Mouse (Mus musculus): ENCODE measurements at regions not wholly inside any gene's neighbourhood (a gene's known extent, or its start where the extent isn't known, plus 50 kb on each side); places are given as distances from the start of the nearest gene placed in this dataset.

DNA sequence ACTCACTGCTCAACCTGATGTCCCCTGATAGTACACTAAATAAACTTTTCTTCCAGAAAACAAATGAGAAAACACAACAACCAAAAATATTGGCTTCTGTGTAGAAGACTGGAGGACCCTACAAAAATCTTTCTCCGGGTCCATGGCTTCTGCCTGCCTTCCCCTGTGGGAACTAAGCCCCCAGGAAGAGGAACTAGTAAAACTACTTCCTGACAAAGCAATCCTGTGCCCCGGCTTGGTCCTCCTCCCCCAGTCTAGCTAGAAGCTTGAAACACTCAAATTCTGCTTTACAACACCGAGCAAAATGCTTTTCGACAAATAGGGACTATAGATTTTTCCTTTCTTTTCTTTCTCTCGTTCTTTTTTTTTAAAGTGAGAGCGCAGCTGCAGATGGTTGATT, 51.3 kb upstream of the Mki67 start:
- DNase-seq, result no peak

DNA sequence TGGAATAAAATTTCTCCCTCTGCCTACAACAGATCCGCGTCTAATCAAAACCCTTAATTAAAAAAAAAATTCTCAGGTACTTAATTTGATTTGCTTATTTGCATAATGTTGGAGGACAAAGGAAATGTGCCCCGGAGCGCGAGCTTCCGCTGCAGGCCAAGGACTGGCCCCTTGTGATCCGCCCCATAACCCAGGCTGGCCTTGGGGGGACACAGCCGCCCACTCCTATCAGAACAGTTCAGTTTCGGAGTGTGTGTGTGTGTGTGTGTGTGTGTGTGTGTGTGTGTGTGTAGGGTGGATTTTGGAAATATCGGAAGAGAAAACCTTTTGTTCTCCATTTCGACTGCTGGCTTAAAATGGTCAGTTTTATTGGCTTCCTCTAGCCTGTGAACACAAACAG, 51.9 kb upstream of the Mki67 start:
- DNase-seq, result no peak

DNA sequence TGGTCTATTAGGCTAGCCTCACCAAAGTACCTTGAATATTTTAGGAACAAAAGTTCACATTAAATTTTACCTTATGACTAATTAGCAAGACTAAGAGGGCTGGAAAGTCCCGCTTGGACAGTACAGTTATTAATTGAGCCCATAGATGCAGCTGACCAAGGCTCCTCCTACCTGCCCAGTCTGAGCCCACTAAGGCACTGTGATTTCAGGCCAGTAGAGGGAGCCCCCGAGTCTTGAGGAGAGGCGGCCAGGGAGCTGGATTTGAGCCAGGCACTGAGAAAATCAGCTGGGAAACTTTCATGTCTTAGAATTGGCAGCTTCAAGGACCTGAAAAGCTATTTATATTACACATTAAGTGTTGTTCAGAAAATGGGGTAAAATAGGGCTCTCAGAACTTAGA, 52.4 kb upstream of the Mki67 start:
- peak; percentile 90 to 97 for DNase-seq

DNA sequence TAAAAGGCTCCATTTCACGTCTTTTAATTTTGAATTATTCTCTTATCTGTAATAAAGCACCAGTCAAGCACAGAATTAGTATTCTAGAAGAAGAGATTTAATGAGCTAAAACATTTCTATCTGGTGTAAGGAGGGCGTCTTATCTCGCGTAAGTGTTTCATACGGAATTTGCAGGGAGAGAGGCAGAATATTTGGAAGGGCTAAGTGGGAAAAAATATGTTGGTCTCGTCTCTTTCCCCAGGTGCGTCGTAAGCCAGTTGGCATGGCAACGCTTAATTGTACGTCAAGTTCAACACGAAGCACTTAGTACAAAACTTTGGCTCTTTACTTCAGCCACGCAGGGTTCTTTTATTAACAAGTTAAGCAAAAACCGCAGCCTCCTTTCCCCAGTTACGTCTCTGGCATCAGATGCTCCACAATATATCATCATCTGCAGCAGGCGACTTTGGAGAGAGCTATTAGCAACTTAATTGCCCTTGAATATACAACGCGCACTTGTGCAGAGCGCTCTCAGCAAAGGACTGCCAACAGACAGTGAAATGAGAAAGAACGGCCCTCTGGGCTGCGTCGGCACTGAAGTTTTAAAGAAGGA, 53.0 kb upstream of the Mki67 start:
- no peak for DNase-seq

DNA sequence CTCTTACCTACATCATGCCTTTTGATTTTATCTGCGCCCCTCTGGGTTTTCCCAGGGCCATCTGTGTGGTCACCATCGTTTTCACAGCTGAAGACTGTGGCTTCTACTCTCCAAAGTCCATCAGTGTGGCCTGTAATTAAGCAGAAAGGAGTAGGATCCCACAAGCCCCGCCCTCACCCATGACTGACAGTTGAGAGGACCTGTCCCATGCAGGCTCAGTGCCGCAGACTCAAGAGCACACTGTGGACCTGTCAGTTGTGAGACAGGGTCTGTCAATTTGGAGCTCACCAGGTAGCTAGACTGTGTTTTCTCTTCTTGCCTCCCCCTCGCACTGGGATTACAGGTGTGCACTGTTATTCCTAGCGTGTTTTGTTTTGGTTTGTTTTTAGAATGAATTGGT, 53.9 kb upstream of the Mki67 start:
- DNase-seq, result no peak

DNA sequence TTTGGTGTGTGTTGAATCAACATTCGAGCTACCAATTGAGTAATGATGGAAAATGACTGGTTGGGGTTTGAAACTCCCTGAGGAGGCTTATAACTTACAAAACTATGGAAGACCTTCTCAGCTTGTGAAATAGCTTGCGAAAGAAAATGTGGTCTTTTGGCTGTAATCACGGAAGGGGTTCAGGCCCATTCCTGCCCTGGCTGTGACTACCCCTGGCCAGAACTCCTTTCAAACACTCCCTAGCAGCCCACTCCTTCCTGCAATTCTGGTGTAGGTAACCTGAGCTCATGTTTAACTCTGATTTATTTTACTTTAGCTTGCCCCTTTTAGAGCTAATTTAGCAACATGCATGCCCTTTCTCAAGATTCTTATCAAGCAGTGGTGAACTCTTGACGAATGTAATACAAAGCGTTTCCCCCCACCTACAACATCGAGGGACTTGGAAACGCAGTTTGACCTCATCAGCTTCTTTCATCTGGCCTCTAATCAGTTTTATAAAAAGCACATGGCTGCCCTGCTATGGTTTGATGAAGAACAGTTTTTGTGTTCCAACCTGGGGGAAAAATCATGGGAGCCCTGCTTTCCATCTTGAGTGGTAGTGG, 59.8 kb upstream of the Mki67 start:
- DNase-seq, result no peak

DNA sequence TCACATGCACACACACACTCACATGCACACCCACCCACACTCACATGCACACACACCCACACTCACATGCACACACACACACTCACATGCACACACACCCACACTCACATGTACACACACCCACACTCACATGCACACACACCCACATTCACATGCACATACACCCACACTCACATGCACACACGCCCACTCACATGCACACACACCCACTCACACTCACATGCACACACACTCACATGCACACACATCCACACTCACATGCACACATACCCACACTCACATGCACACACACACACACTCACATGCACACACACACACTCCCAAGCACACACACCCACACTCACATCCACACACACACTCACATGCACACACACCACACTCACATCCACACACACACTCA, 74.0 kb upstream of the Mki67 start:
- DNase-seq, result no peak

DNA sequence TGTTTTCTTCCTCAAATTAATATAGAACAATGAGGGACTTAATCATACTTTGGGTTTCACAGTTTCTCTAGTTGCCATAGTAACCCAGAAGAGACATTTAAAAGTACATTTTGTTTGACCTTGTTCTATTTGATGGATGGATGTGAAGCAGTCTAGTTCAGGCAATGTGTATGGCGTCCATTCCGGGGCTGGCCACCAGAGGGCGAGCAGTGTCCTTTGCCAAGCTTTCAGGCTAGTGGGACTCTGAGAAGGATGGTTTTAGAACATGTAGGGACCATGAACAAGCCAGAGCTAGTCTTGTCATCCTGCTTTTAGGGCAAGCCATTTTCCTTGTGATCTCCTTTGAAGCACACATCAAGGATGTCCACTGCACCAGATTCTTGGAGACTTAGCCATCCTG, 74.8 kb upstream of the Mki67 start:
- peak; percentile 53 to 85 for DNase-seq

DNA sequence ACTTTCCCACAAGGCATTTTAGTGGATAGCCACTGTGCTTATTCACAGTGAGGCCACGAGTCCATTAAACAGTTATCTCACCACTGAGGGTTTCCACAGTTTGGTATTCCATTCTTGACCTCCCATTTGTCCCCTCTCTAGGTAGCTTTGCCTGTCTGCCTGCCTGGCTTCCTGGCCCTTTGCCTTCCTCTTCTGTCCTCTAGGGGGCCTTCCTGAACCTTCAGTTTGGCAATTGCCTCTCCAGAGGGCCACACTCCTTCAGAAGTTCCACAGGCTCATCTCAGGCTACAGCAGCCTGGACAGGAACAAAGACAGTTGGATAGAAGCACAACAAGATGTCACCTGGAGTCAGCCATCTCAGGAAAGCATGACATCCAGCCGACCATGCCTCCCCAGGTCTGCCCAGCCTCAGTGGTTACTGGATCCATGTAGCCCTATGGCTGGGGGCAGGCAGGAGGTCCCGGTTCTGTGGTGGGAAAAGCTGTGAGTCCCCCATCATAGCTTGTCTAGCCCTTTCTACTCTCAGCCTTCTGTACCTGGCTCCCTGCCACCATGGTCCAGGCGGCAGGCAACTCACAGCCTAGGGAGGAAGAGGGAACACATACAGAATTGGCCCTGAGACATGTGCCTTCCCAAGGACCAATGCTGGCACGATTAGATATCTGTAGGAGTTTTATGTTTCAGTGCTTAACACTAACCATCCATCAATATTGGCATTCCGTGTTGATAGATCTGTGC, 76.0 kb upstream of the Mki67 start:
- DNase-seq, result no peak

DNA sequence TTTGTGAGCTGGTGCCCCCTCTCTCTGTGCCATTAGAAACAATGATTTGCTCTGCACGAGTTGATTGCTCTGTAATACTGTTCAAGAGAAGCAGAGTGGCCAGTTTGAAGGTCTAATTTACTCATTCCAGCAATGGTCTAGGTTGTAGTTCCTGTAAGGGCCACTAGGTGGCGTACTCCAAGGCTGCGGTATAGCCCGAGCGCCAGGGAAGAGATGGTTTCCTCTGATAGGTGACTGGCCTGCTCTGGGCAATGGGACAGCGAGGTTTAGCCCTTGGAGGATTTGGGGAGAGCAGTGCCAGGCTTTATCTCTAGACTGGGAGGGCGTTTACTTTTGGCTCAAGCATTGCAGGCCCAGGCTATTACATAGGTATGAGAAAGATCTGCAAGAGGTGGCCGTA, 76.8 kb upstream of the Mki67 start:
- peak in 1 of 2 experiments; percentile 49 for DNase-seq

DNA sequence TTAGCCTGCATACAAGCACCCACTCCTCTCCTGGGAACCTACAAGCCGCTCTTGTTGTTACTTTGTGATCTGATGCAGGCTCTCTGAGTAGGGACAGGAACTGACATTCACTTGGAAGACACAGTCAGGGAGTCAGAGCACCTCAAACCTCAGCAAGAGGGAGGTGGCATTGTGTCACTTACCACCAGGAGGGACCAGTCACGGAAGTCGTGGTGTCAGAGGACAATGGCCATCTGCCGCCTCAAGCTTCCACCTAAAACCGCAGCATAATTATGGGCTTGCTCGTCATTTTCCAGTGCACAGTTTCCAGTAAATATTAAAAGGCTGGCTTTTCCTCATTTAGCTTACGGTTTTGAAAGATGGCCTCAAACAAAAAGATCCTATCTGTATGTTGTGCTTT, 78.1 kb upstream of the Mki67 start:
- peak; percentile 9 to 17 for DNase-seq

DNA sequence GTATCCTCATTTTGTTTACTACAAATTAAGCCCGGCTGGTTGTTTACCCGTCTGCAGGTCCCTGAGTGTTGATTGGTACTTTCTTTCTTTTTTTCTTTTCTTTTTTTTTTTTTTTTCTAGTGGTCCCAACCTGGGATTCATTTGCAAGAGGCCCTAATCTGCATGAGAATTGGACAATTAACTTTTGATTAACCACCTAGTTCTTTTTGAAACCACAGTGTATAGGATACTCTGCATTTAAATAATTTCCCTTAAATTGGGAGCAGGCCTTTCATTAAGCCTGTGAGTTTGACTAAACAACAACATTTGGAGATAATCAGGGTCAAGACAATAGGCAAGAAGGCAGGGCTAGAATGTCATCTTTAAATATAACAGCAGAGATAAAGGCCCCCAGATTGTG, 78.5 kb upstream of the Mki67 start:
- no peak for DNase-seq

DNA sequence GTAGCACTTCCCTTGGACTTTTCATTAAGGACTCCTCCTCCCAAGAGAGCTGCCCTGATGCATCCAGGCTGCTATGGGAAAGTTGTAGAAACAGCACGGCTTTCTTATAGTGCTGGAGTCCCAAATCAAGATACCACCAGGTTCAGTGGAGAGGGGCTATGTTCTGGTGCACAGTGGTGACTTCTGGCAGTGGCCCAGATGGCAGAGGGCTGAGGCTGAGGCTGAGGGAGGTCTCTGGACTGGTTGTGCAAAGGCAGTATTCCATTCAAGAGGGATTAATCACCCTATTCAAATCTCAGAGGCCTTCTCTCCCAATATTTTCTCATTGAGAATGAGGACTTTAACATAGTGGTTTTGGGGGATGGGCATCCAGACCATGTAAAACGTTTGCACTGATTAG, 82.3 kb upstream of the Mki67 start:
- no peak for DNase-seq

DNA sequence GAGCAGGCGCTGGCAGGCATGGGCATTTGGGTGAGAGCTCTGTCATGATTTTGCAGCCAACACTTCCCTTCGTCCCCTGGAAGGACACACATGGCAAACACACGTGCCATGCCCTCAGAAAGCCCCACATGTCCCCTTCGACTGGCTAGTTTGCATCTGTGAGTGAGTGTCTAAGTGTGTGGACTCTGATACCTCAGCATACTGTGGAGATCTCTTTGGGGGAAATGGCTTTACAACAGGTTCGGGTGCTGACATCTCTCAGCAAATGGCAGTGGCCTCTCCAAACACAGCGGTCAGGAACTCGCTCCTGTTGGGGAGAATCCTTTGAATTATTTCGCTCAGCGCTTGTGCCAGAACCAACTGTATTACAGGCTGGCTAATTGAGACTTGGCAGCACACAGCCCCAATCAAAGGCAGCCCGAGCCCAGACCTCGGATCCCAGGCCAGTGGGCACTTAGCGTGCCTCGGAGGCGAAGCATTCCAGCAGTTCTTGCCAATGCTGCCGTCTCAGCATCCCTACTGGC, 86.5 kb upstream of the Mki67 start:
- no peak for DNase-seq

DNA sequence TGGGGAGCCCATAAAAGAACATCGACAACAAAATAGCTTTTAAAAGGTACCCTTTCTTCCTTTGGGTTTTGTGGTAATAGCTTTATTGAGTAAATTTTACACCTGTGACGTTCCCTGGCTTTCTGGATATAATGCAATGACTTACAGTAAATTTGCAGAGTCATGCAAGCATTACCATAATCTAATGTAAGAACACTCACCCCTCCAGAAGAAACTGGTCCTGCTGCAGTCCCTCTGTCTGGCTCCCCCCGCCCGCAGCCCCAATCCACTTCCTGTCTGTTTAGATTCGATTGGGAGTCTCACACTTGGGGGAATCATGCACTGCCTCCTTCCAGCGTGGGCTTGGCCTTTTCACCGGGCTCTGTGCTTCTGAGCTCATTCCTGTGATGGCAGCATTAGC, 88.6 kb upstream of the Mki67 start:
- DNase-seq, result no peak

DNA sequence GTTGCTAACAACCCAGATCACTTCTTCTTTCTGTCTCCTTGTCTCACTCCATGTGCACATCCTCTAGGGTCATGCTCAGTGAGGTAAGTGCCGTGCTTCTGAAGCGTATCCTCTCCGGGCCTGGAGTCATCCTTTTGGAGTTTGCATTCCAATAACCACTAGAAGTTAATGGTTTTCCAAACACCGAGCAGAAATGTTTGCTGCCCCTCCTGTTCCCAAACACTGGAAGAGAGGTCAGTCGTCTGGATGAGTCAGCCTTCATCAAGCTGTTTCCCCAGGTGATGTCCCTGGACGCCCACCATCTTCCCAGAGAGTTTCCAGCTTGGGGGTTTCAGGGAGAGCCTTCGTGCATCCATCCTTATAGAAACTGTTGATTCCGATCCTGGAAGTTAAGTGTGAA, 90.0 kb upstream of the Mki67 start:
- no peak for DNase-seq

DNA sequence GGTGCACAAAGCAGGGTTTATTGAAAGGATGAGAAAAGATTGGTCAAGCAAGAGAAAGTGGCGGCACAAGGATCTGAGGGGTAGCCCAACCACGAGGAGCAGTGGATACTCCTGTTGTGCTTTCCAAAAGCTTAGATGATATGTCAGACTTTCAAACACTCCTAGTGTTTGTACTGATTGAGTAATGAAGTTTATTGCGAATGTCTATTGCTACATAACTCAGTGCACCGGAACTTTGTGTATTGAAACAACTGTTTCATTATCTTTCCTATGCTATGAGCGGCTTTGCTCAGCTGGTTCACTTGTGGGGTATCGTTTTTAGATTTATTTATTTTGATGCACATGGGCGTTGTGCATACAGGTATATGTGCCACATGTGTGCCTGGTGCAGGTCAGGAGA, 90.5 kb upstream of the Mki67 start:
- DNase-seq, result no peak

DNA sequence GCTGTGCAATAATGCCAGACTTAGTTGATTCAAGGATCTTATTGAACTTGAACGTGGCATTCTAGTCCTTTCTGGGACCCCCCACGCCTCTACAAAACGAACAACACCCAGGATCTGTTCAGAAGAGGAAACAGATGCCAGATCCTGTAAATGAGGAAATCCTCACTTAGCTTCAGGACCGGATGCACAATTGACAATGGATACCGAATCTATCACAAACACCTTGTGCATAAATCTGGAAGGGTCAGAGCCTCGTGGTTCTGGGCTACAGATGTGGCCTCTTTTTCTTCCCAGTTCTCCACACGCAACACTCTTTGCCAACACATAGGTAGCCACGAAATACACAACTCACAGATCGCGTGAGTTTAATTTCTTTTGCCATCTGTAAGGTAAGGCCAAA, 93.0 kb upstream of the Mki67 start:
- DNase-seq, result no peak

DNA sequence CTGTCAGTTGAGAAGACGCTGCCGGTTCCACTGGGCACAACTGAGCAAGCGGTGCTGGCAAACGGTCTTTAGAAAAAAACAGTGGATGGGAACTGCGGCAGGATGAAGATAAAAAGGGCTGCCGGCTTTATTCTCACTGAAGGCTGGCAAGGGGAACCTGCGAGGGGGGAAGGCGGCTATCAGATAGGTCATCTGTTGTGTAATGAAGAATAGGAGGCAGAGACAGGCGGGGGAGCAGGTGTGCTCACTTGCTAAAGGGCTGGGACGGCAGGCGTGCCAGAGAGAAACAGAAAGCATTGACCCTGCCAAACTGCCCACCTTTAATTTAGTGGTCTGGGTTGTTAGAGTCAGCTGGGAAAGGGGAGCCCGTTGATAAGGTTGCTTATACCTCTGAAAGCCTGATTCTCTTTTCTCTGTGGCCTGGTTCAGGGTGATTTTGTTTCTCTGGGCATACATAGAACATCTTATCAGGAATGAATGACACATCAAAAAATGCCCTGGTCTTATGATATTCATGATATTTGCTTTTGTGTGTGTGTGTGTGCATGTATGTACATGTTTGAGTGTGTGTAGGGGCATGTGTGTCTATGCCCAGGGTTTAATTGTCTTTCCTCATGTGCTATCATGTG, 93.7 kb upstream of the Mki67 start:
- no peak for DNase-seq

DNA sequence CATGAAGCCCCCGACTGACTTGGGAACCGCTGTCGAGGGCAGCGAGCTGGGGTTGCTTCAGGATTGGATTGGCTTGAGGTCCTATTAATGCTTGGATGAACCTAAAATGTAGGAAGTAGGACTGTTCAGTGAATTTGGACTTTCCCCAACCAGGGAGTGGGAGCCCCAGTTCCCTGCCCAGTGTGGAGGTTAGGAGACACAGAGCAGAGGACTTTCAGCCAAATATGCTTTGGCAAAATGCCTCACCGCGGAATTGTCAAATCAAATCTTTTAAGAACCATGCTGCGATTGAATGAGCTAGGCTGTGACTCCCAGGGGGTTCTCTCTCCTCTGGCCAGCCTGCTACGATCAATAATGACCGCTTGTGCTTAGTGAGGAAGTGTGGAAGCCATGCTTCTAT, 94.8 kb upstream of the Mki67 start:
- DNase-seq, result no peak

DNA sequence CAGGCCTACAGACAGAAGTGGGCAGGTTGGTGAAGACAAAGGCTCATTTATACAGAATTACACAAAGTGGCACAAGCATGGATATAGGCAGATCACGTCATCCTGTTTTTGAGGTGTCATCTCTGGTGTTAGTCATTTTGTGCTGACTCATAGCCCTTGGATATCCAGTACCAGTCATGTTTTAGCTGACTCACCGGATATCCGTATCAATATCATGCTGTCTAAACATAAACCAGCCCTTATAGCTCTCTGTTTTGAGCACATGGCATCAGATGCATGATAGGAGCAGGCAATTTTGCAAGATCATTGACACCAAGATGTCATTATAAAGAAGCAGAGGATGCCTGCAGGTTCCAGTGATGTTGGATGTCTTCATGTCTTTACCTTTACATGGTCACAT, 97.5 kb upstream of the Mki67 start:
- no peak for DNase-seq

DNA sequence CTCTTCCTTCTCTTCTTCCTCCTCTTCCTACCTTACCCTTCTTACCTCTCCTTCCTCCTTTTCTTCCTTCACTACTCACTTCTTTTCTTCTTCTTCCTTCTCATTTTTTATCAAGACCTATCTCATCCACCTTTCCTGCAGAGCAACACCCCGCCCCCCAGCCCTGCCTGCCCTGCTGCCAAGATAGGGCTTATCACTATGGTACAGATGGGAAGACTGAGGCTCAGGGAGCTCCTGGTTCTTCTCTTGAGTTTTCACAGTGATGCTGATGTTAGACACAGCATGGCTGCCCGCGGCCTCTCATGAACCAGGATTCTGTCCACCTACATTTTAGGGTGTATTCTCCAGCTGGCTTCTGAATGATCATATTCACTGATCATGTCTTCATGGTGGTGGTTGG, 100.0 kb upstream of the Mki67 start:
- no peak for DNase-seq

DNA sequence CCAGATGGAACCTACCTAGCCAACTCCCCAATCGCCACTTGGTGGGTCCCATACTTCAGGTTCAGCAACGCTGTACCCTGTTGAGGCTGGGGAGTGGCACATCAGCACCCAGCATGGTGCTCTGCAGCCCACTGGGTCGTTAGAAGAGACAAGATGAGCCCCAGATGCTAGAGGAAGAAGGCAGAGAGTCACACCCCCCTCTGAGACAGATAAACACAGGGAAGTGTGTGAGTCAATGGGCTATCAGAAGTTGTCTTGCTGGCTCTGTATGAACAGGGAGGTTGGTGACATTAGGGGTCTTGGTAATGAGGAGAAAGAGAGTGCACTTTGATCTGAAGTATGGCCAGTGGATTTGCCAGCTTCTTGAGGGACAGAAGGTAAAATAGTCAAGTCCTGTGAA, 101.7 kb upstream of the Mki67 start:
- DNase-seq, result no peak

DNA sequence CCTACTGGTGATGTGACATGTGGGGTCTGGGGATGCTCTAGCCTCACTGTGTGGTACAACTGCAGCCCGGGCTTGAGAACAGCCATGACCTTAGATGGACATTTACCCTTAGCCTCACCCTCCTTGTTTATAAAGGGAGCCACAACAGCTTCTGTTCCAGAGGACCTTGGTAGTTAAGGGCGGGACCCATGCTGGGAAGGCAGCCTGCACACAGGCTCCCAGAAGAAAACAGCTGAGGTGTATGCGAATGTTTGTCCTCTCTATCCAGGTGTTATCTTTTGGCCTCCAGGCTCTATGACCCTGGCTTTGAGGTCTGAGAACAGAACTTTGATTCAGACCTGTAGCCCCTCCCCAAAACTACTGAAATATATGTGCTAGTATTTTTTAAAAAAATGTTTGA, 102.1 kb upstream of the Mki67 start:
- no peak for DNase-seq

All from kidney, postnatal 36 days (tissue).